Mouse (Mus musculus) testis, adult 2 months (tissue): ENCODE measurements at regions not wholly inside any gene's neighbourhood (a gene's known extent, or its start where the extent isn't known, plus 50 kb on each side); places are given as distances from the start of the nearest gene placed in this dataset.

Experiments used
- CTCF ChIP-seq: fragments of 200-500 bp; IDR thresholded peaks from 2 replicates; pipeline ENCODE4 v1.5.1; 2012; ENCODE audit warnings: low read depth, mild to moderate bottlenecking, inconsistent platforms, low read length, moderate library complexity; ENCODE audit not compliant: control insufficient read depth, insufficient read depth, insufficient replicate concordance
- POLR2A ChIP-seq: fragments of 200-500 bp; IDR thresholded peaks from 2 replicates; pipeline ENCODE4 v1.6.1; 2012; ENCODE audit warnings: low read depth, mild to moderate bottlenecking, inconsistent platforms, low read length, moderate library complexity; ENCODE audit not compliant: control insufficient read depth

- no peak for TF ChIP-seq CTCF
- TF ChIP-seq POLR2A, result no peak
Measured at GRCm38 (mm10) chr10:96357632-96358031, 221.2 kb downstream of the Gm5426 start.
